In the genomic region with DNA sequence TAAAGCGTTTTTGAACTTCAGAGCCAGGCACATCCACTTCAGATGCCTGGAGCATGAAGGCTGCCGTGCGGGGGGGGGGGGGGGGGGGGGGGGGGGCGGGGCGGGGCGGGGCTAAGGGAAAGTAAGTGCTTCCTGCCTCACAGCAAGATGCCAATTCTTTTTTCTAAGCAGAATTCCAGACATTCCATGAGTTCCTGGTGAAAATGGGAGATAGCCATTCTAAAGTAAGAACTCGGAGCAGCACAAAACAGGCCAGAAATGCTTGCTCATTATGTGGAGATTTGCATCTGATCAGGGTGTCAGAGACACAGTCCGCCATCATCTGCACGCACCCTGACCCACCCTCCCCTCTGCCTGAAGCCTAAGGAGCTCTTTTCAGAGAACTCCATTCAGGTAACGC, we compare ENCODE assay signal across 9 mouse cellular contexts.
DNase-seq lines count a peak whose midpoint lies in the region; ATAC-seq and TF ChIP-seq lines count a peak whose summit lies in the region.
"Had no signal": no experiment of that assay in that cellular context is flagged by ENCODE, and none has a peak within 500 bp of the region (broad histone marks: within the 10 kb centered on the region; RNA-seq: fewer than 3 reads in every experiment).

No protein-coding gene starts in this region.

- peak overlapping the region; percentile 55 for H3K4me2 ChIP-seq in embryonic facial prominence, embryonic 13.5 days
- peak overlapping the region; percentile 50 for H3K4me2 ChIP-seq in intestine, postnatal 0 days (replicated peaks; ENCODE audit: low read depth)

- in situ Hi-C loops in ES-E14 (cut with MboI; ENCODE audit: low sequenced_read_pairs in 2 of 2, unreplicated experiment in 2 of 2): no loop called here

- no peaks in the 10 kb centered on the region for H3K27me3 ChIP-seq in embryonic facial prominence, embryonic 13.5 days
- H3K27me3 ChIP-seq in intestine, postnatal 0 days (replicated peaks; ENCODE audit: control insufficient read depth, insufficient read depth, low read length): no peaks in the 10 kb centered on the region

- H3K27ac ChIP-seq in ES-E14 (ENCODE audit: insufficient read depth, low read depth, low read length, poor library complexity, severe bottlenecking): peak overlapping the region; percentile 82
- peak overlapping the region; percentile 68 for H3K27ac ChIP-seq in embryonic facial prominence, embryonic 13.5 days
- peak overlapping the region; percentile 35; the same call in 1 of the 2 replicates for H3K27ac ChIP-seq in intestine, postnatal 0 days (ENCODE audit: low read depth, low read length)

- H3K4me3 ChIP-seq in ES-E14 (ENCODE audit: insufficient read depth in 1 of 2, low read depth in 1 of 2, low read length in 2 of 2, poor library complexity in 1 of 2, severe bottlenecking in 1 of 2): peak overlapping the region; percentile 10 to 53; a peak in 3 of 4 replicates
- H3K4me3 ChIP-seq in embryonic facial prominence, embryonic 13.5 days: peak overlapping the region; percentile 23
- H3K4me3 ChIP-seq in intestine, postnatal 0 days (ENCODE audit: low read depth, low read length): no peak overlapping the region
- H3K4me3 ChIP-seq: megakaryocyte, embryonic 14.5 days had no signal

- DNase-seq in ES-E14 (ENCODE audit: low read depth, low spot score): peak; percentile 65
- peak; percentile 38 for DNase-seq in lung, postnatal 36 days
- no peak for DNase-seq in spleen, adult 18-20 months
- DNase-seq in left cerebral cortex, adult 8-10 months (ENCODE audit: low spot score in 2 of 2): no peak
- no peak for DNase-seq in ovary, adult 18-20 months (ENCODE audit: low spot score)
- no peak for DNase-seq in cerebellum, postnatal 4 days (ENCODE audit: low spot score in 2 of 2)

- peaks cover 6 to 13% of the 10 kb centered on the region in 2 experiments; a peak in 3 of 4 replicates for H3K4me1 ChIP-seq in ES-E14 (ENCODE audit: control insufficient read depth in 2 of 2, insufficient read depth in 2 of 2, low read length in 2 of 2, poor library complexity in 1 of 2)
- H3K4me1 ChIP-seq in embryonic facial prominence, embryonic 13.5 days: peaks cover 10% of the 10 kb centered on the region; the same call in 1 of the 2 replicates
- H3K4me1 ChIP-seq in intestine, postnatal 0 days (replicated peaks; ENCODE audit: control insufficient read depth, insufficient read depth, low read length): no peaks in the 10 kb centered on the region
- H3K4me1 ChIP-seq: megakaryocyte, embryonic 14.5 days had no signal

- no peak for ATAC-seq in embryonic facial prominence, embryonic 13.5 days (ENCODE audit: insufficient number of reproducible peaks, insufficient read depth, low FRiP score, low TSS enrichment, low read depth)
- ATAC-seq in intestine, postnatal 0 days: no peak

- TF ChIP-seq CTCF in intestine, postnatal 0 days (IDR thresholded peaks at IDR 0.05; ENCODE audit: low read depth): no peak

- no peaks in the 10 kb centered on the region for H3K36me3 ChIP-seq in ES-E14 (ENCODE audit: control insufficient read depth, insufficient read depth, low read length, poor library complexity, severe bottlenecking)
- no peaks in the 10 kb centered on the region for H3K36me3 ChIP-seq in embryonic facial prominence, embryonic 13.5 days
- H3K36me3 ChIP-seq in intestine, postnatal 0 days (ENCODE audit: control insufficient read depth, insufficient read depth): no peaks in the 10 kb centered on the region

- under 1% methylated on average over 8 of the region's 10 CpGs for WGBS in embryonic facial prominence, embryonic 13.5 days
- 8% methylated on average over 7 of the region's 10 CpGs for WGBS in intestine, postnatal 0 days

- H3K9me3 ChIP-seq in ES-E14 (ENCODE audit: control insufficient read depth, insufficient read depth, low read depth, low read length): no peaks in the 10 kb centered on the region
- no peaks in the 10 kb centered on the region for H3K9me3 ChIP-seq in embryonic facial prominence, embryonic 13.5 days
- H3K9me3 ChIP-seq in intestine, postnatal 0 days (ENCODE audit: control insufficient read depth): no peaks in the 10 kb centered on the region

- no peak overlapping the region for H3K9ac ChIP-seq in ES-E14 (ENCODE audit: insufficient read depth, low read depth, low read length, poor library complexity, severe bottlenecking)
- H3K9ac ChIP-seq in embryonic facial prominence, embryonic 13.5 days: no peak overlapping the region
- H3K9ac ChIP-seq in intestine, postnatal 0 days (ENCODE audit: low read depth, low read length): no peak overlapping the region

TF ChIP-seq in ES-E14, 5 proteins besides CTCF, POLR2A, EP300 and RAD21:
- TF ChIP-seq MAFK (IDR thresholded peaks at IDR 0.05; ENCODE audit: insufficient read depth, low read depth, low read length) (peak; percentile 77), CHD2 (IDR thresholded peaks at IDR 0.05; ENCODE audit: low read depth, low read length) (peak; percentile 17; the same call in 1 of the 2 replicates), ZC3H11A (IDR thresholded peaks at IDR 0.05; ENCODE audit: borderline replicate concordance, low read depth, low read length) (no peak)

Comparison
In these comparisons a context has a peak if more than half of its experiments do, and no peak if none do; other contexts are left out.
1. DNase-seq: peak in ES-E14 (single experiment) and lung, postnatal 36 days (single experiment); none in spleen, adult 18-20 months (0 of 2), left cerebral cortex, adult 8-10 months (0 of 2), ovary, adult 18-20 months (single experiment) and cerebellum, postnatal 4 days (0 of 2).
2. Peak in every context shown above with its lines, with median percentiles within 50 percentile points of each other: H3K27ac ChIP-seq.